Mouse (Mus musculus): ENCODE measurements at regions not wholly inside any gene's neighbourhood (a gene's known extent, or its start where the extent isn't known, plus 50 kb on each side); places are given as distances from the start of the nearest gene placed in this dataset.

GRCm38 (mm10) chr9:67631741-67632243 is 72.3 kb upstream of the Tln2 start:
- H3K27ac ChIP-seq (replicated peaks; ENCODE audit: insufficient read depth, low read depth, low read length): no peak overlapping the region
- H3K9ac ChIP-seq (ENCODE audit: low read depth, low read length): no peak overlapping the region
- no peaks in the 10 kb centered on the region for H3K79me2 ChIP-seq (ENCODE audit: control insufficient read depth, insufficient read depth, low read length)
- DNase-seq (ENCODE audit: extremely low read depth, low read depth, low spot score): no peak
- TF ChIP-seq POLR2A (IDR thresholded peaks at IDR 0.05; ENCODE audit: extremely low read depth, insufficient read depth, low read length) (no peak), CTCF (IDR thresholded peaks at IDR 0.05; ENCODE audit: low read depth, low read length) (no peak)
- H3K4me1 ChIP-seq (ENCODE audit: control insufficient read depth, insufficient read depth, low read length): peaks cover 5% of the 10 kb centered on the region
- WGBS: 15% methylated on average over 6 of the region's 6 CpGs
- H3K4me3 ChIP-seq (ENCODE audit: insufficient read depth, low read depth, low read length): no peak overlapping the region
- H3K36me3 ChIP-seq (ENCODE audit: control insufficient read depth, insufficient read depth, low read length): no peaks in the 10 kb centered on the region
- H3K27me3 ChIP-seq (ENCODE audit: control insufficient read depth, insufficient read depth, low read length): peaks cover 4% of the 10 kb centered on the region; the same call in 1 of the 2 replicates

GRCm38 (mm10) chr9:67632521-67633025 is 73.1 kb upstream of the Tln2 start:
- WGBS: under 1% methylated on average over 40 of the region's 40 CpGs
- peak overlapping the region; percentile 63 for H3K9ac ChIP-seq (ENCODE audit: low read depth, low read length)
- peaks cover 4% of the 10 kb centered on the region; the same call in 1 of the 2 replicates for H3K27me3 ChIP-seq (ENCODE audit: control insufficient read depth, insufficient read depth, low read length)
- H3K4me1 ChIP-seq (ENCODE audit: control insufficient read depth, insufficient read depth, low read length): peaks cover 5% of the 10 kb centered on the region
- DNase-seq (ENCODE audit: extremely low read depth, low read depth, low spot score): no peak
- no peaks in the 10 kb centered on the region for H3K36me3 ChIP-seq (ENCODE audit: control insufficient read depth, insufficient read depth, low read length)
- H3K27ac ChIP-seq (replicated peaks; ENCODE audit: insufficient read depth, low read depth, low read length): no peak overlapping the region
- peak overlapping the region; percentile 94 for H3K4me3 ChIP-seq (ENCODE audit: insufficient read depth, low read depth, low read length)
- TF ChIP-seq POLR2A (IDR thresholded peaks at IDR 0.05; ENCODE audit: extremely low read depth, insufficient read depth, low read length): no peak
- no peak for TF ChIP-seq CTCF (IDR thresholded peaks at IDR 0.05; ENCODE audit: low read depth, low read length)
- H3K79me2 ChIP-seq (ENCODE audit: control insufficient read depth, insufficient read depth, low read length): no peaks in the 10 kb centered on the region

- DNase-seq (ENCODE audit: extremely low read depth, low read depth, low spot score): peak; percentile 34
- H3K79me2 ChIP-seq (ENCODE audit: control insufficient read depth, insufficient read depth, low read length): no peaks in the 10 kb centered on the region
- no peaks in the 10 kb centered on the region for H3K36me3 ChIP-seq (ENCODE audit: control insufficient read depth, insufficient read depth, low read length)
- WGBS: under 1% methylated on average over 50 of the region's 50 CpGs
- no peak overlapping the region for H3K27ac ChIP-seq (replicated peaks; ENCODE audit: insufficient read depth, low read depth, low read length)
- H3K4me3 ChIP-seq (ENCODE audit: insufficient read depth, low read depth, low read length): peak overlapping the region; percentile 94
- peaks cover 5% of the 10 kb centered on the region for H3K4me1 ChIP-seq (ENCODE audit: control insufficient read depth, insufficient read depth, low read length)
- H3K9ac ChIP-seq (ENCODE audit: low read depth, low read length): peak overlapping the region; percentile 63
- TF ChIP-seq CTCF (IDR thresholded peaks at IDR 0.05; ENCODE audit: low read depth, low read length) (no peak), POLR2A (IDR thresholded peaks at IDR 0.05; ENCODE audit: extremely low read depth, insufficient read depth, low read length) (no peak)
- H3K27me3 ChIP-seq (ENCODE audit: control insufficient read depth, insufficient read depth, low read length): peaks cover 4% of the 10 kb centered on the region; the same call in 1 of the 2 replicates
Observed at GRCm38 (mm10) chr9:67633026-67633741, 73.7 kb upstream of the Tln2 start.

GRCm38 (mm10) chr9:67633761-67634441 is 74.4 kb upstream of the Tln2 start:
- no peaks in the 10 kb centered on the region for H3K79me2 ChIP-seq (ENCODE audit: control insufficient read depth, insufficient read depth, low read length)
- H3K27ac ChIP-seq (replicated peaks; ENCODE audit: insufficient read depth, low read depth, low read length): peak overlapping the region; percentile 31; the same call in 1 of the 2 replicates
- peak overlapping the region; percentile 94 for H3K4me3 ChIP-seq (ENCODE audit: insufficient read depth, low read depth, low read length)
- peak overlapping the region; percentile 86 for H3K9ac ChIP-seq (ENCODE audit: low read depth, low read length)
- under 1% methylated on average over 61 of the region's 61 CpGs for WGBS
- peak; percentile 33 for DNase-seq (ENCODE audit: extremely low read depth, low read depth, low spot score)
- H3K27me3 ChIP-seq (ENCODE audit: control insufficient read depth, insufficient read depth, low read length): peaks cover 4% of the 10 kb centered on the region; the same call in 1 of the 2 replicates
- TF ChIP-seq CTCF (IDR thresholded peaks at IDR 0.05; ENCODE audit: low read depth, low read length) (no peak), POLR2A (IDR thresholded peaks at IDR 0.05; ENCODE audit: extremely low read depth, insufficient read depth, low read length) (peak; percentile 28; the same call in 1 of the 2 replicates)
- no peaks in the 10 kb centered on the region for H3K36me3 ChIP-seq (ENCODE audit: control insufficient read depth, insufficient read depth, low read length)
- peaks cover 5% of the 10 kb centered on the region for H3K4me1 ChIP-seq (ENCODE audit: control insufficient read depth, insufficient read depth, low read length)

- H3K4me1 ChIP-seq (ENCODE audit: control insufficient read depth, insufficient read depth, low read length): no peaks in the 10 kb centered on the region
- no peak overlapping the region for H3K27ac ChIP-seq (replicated peaks; ENCODE audit: insufficient read depth, low read depth, low read length)
- TF ChIP-seq CTCF (IDR thresholded peaks at IDR 0.05; ENCODE audit: low read depth, low read length) (no peak), POLR2A (IDR thresholded peaks at IDR 0.05; ENCODE audit: extremely low read depth, insufficient read depth, low read length) (no peak)
- no peaks in the 10 kb centered on the region for H3K36me3 ChIP-seq (ENCODE audit: control insufficient read depth, insufficient read depth, low read length)
- H3K4me3 ChIP-seq (ENCODE audit: insufficient read depth, low read depth, low read length): no peak overlapping the region
- H3K79me2 ChIP-seq (ENCODE audit: control insufficient read depth, insufficient read depth, low read length): no peaks in the 10 kb centered on the region
- WGBS: 93% methylated on average over 2 of the region's 2 CpGs
- H3K9ac ChIP-seq (ENCODE audit: low read depth, low read length): no peak overlapping the region
- no peaks in the 10 kb centered on the region for H3K27me3 ChIP-seq (ENCODE audit: control insufficient read depth, insufficient read depth, low read length)
- DNase-seq (ENCODE audit: extremely low read depth, low read depth, low spot score): no peak
Observed at GRCm38 (mm10) chr9:67646820-67647219, 87.3 kb upstream of the Tln2 start.
